Mouse (Mus musculus) liver, embryonic 14.5 days (tissue): ENCODE results near the gene Eme2.

Source experiments
- CTCF ChIP-seq: IDR thresholded peaks from 2 replicates; pipeline ENCODE4 v1.5.1; 2016; ENCODE audit warnings: antibody characterized with exemption, low read depth, control low read depth
- EP300 ChIP-seq: IDR thresholded peaks from 2 replicates; pipeline ENCODE4 v1.6.1; 2016; ENCODE audit warnings: antibody characterized with exemption, low read depth

- TF ChIP-seq CTCF (no peak), EP300 (no peak)
Observed at GRCm38 (mm10) chr17:24885356-24886133, 9.3 kb downstream of the Eme2 start.
